Mouse (Mus musculus) cerebellum, adult 11-12 months (tissue): Measurements from ENCODE around the gene Ptgfrn.

ENCODE experiments used
- DNase-seq: peaks from one replicate; pipeline ENCODE4 v3.0.0; 2022

The Ptgfrn gene

DNA sequence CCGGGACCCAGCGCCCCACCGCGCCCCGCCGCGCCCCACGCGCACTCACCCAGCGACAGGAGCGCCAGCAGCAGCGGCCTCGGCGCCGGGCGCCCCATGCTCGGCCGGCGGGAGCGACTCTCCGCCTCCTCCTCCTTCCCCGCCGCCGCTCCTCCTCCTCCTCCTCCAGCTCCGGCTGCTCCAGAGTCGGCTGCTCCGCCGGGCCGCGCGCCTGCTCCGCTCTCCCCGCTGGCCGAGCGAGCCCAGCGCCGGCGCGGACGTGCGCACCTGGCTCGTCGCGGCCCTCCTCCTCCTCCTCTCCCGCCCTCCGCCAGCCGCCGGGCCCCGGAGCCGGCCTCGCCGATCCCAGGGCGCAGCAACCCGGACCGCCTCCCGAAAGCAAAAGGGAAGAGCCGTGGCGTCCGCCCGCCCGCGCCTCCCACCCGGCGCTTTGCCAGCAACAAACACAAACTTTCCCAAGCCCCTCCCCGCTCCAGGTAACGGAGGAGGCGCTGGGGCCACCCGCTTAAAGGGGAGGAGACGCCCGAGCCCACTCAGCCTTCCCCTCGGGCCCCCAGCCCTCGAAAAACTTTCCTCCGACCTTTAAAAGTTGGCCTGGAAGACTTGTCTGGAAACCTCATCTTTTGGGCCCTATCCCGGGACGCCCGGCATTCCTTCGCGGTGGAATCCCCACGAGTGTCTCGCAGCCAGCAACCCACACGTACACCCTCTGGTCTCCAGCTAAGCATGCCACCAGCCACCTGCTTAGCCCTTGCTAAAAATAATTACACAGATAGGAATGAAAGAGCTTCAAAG is at the start of gene Ptgfrn:
Gene Ptgfrn, minus strand, starts transcription at position 236 of the 795 bp plus-strand sequence.
- peak; percentile 6 for DNase-seq

- DNase-seq, result no peak
These were observed 49.6 kb upstream of the Ptgfrn start for GRCm38 (mm10) chr3:101159701-101160100.

DNA sequence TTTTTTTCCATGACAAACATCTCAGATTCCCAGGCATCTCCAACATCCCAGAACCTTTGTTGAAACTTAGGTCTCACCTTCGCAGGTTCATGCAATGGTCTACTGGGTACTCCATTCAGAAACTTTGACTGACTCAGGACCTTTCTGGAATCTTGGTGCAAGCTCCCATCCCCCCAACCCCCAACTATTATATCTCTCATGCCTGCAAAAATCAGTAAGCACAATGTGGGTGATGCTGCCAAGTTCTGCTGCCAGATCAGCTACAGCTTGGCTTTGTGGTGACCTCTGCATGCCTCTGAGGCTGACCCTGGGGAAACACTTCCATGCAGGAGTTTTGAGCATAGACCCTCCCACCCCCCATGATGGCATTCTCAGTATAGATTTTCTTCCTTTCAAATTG is 44.0 kb upstream of the Ptgfrn start:
- DNase-seq, result no peak

DNA sequence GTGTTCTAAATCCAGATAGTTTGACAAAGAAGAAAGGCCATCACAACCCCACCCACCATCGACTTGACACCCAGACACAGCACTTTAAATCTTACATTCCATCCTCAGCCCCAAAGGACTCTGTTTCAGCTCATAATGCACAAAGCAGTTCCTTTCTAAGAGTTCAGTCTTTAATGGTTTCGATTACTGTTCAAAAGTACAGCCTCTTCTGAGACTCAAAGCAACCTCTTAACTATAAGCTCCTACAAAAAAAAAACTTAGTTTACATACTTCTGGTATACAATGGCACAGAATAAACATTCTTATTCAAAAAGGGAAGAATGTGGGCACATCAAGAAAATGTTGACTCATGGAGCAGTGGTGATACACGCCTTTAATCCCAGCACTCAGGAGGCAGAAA is 43.3 kb upstream of the Ptgfrn start:
- no peak for DNase-seq

DNA sequence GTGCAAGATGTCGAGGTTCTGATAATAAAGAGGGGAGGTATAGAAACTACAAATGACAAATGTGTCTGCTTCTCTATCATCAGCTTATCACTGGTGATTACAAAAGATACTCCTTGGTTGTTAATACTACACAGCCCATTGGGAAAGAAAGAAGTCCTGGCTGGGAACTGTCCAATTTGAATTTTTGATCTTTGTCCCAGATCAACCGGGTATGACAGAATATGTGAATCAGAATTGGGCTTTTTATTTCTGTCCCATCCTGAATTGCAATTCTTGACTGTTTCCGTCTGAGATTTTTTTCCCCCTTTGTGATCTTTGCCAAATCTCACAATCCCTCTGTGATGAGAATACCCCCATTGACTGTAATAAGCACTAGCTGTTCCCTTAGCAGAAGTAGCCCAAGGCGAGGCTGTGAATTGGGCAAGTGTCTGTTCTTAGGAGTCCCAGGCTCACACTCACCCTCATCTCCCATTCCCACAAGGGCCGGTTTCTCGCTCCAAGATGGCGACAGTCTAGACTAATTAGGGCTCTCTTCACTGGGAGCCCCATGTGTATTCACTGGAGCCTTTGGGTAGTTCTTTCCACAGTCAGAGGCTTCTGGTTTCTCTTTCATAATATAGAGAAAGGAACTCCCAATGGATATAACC is 36.2 kb upstream of the Ptgfrn start:
- no peak for DNase-seq

DNA sequence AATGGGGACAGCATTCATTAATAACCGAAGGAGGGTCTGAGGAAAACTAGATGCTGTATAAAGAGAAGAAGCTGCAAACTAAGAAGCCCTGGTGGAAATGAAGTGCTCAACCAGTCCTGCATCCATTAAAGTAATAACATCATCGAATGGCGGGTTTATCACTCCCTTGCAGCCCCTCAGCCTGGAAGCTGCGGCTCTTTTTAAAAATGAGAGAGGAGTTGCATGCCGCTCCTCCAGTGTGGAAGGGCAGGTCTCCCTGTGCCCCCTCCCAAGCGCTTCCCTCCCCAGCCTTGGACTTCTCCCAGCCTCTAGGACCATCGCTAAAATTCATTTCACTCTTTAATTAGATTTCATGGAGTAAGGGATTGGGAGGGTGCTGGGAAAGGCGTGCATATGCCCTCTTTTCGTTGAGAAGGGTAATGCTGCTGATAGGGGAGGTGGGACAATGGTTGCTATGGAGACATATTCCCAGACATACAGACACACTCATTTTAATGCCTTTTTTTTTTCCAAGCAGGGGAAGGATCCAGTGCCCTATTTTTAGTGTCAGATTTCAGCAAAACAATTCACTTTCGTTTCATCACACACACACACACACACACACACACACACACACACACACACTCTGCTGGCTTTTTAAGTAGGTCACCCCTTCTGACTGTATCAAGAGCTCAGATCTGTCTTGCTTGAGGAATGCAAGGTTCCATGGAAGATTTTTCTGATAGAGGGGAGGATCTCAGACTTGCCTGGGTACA is 35.4 kb upstream of the Ptgfrn start:
- DNase-seq, result no peak

DNA sequence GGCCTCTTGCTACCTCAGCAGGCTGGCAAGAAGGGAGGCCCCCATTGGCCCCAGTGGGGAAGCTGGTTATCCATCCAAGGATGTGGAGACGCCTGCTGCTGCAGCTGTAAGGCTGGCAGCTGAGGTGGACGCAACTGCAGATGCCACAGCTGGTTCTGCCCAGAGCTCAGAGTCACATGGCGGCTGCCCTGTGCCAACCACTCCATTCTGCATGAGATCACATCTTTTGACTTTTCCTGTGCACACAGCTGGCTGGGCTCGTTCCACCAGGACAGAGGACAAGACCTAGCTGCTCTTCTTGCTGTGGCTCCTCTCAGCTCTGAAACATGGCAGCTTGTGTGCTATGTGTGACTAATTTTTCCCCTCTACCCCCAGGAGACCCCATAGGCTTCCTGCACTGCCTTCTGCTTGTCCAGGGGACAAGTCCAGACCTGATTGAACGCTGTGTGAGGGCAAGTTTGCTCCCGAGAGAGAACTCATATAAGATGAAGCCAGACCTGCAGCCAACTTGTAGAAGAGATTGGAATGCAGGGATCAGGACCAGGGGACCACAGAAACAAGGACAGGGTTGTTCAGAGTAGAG is 34.4 kb upstream of the Ptgfrn start:
- no peak for DNase-seq

DNA sequence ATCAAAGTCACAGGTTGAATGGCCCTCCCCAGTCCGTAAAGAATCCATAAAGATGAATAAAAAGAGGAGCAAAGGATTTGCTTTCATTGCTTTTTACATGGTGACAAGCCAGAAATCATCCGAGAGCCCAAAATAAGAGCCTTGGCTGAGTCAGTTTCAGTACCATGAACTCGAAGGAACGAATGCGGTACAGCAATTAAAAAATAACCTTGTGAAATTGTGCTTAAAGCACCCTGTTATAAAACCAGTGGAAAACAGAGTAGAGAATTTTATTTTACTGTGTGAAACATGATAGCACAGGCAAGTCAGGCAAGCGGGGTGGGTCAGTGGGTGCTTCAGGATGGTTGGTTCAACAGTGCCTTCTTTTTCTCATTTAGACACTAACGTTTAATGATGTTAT is 33.4 kb upstream of the Ptgfrn start:
- DNase-seq, result no peak

DNA sequence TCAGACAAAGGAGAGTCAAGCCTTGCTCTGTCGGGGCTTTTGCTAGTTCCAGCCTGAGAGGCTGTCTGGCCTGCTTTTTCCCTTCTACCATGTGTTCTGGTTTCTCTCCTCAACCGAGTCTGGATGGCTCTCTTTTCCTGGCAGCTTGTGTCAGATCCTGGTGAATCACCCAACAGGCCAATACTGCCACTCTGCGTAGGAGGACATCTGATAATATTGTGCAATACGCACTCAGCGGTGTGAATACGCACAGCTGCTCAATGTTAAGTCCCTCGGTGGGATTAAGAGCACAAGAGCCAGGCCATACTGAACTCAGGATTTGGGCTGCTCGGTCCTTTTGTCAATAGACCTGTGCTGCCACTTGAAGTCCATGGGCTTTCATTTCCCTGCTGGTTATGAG is 31.8 kb upstream of the Ptgfrn start:
- no peak for DNase-seq

GRCm38 (mm10) chr3:101139958-101140357 is 29.9 kb upstream of the Ptgfrn start:
- no peak for DNase-seq

GRCm38 (mm10) chr3:101136483-101136882 is 26.4 kb upstream of the Ptgfrn start:
- DNase-seq, result no peak

DNA sequence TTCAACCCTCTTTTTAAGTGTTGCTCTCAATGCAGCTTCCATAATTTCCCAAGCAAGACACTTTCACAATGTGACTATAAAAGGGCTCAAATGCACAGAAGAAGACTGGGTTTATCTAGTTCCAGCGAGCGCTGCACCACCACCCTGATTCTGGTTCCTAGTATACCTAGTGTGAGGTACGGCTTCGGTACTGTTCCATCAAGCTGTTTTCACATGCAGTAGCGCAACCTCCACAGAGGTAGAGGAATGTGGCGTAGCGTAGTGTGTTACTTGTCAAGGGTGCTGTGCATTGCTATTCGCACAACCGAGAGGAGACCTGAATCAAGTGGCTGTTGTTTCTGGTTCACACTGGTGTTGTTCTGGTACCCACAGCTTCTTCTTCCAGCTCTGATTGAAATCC is 24.8 kb upstream of the Ptgfrn start:
- DNase-seq, result no peak

GRCm38 (mm10) chr3:101132981-101133380 is 22.9 kb upstream of the Ptgfrn start:
- no peak for DNase-seq

GRCm38 (mm10) chr3:101131772-101132171 is 21.7 kb upstream of the Ptgfrn start:
- DNase-seq, result no peak

- no peak for DNase-seq
These were observed 20.4 kb upstream of the Ptgfrn start for GRCm38 (mm10) chr3:101130526-101130925.

GRCm38 (mm10) chr3:101129620-101130019 is 19.5 kb upstream of the Ptgfrn start:
- no peak for DNase-seq

DNA sequence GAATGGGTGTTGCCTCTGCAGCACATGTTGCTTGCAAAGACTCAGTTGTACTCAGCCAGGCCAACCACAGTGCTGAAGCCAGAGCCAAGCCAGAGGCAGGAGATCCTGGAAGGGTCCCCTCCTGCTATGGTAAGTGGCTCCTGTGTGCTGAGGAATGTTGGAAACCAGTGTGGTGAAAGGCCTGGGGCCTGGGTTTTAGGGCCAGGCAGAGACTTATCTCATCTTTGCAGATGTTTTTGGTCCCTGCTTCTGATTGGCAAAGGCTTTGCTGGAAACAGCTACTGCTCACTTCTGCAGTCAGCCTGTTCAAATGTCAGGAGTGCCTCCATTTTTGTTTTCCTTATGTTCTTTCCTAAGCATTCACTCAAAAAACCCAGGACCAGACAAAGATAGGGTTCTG is 19.0 kb upstream of the Ptgfrn start:
- DNase-seq, result no peak

DNA sequence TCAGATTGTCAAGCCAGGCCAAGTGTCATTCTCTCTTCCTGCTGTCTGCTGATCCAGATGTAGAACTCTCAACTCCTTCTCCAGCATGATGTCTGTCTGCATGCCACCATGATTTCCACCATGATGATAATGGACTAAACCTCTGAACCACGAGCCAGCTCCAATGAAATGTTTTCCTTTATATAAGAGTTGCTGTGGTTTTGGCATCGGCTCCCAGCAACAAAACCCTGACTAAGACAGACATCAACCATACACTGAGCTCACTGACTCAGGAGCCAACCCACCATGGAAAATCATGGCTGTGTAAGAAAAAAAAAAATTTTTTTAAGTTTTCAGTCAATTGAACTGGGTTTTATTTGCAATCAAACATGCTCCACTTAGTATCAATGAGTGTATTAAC is 17.7 kb upstream of the Ptgfrn start:
- no peak for DNase-seq

- DNase-seq, result no peak
These were observed 14.6 kb upstream of the Ptgfrn start for GRCm38 (mm10) chr3:101124716-101125115.

DNA sequence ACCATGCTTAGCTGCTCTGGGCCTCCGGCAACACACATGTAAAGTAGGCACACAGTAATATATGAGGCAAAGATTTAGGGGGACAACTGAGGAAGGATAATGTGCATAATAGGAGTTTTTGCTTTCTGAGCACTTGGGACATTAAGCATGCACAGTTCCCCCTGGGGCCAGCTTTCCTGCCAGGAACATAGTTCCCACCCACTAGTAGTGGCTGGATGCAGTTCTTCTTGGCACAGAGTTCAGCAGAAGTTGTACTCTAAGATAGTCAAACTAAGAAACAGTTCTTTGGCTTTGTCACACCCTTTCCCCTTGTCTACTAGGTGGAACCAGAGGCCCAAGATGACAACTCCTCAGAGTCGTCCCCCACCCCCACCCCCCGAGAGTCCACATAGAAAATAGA is 12.4 kb upstream of the Ptgfrn start:
- no peak for DNase-seq

DNA sequence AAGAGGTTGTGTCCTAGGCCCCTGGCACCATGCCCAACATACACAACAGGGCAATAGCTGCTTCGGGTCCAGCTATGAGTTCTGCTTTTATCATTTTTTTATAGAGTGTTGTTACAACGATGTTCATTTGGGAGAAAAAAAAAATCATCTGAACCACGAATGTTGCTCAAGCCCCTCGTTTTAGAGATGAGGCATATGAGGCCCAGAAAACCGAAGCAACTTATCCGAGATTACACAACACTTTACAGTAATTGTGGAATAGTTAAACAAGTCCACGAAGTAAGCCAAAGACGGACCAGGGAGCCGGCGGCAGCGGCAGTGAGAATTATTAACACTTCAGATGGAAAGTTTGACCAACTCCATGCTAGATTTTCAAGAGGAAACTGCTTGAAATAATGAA is 7.7 kb upstream of the Ptgfrn start:
- no peak for DNase-seq

- DNase-seq, result no peak
These were observed 7.3 kb upstream of the Ptgfrn start for GRCm38 (mm10) chr3:101117386-101117749.
